Mouse (Mus musculus): ENCODE measurements at regions not wholly inside any gene's neighbourhood (a gene's known extent, or its start where the extent isn't known, plus 50 kb on each side); places are given as distances from the start of the nearest gene placed in this dataset.

DNA sequence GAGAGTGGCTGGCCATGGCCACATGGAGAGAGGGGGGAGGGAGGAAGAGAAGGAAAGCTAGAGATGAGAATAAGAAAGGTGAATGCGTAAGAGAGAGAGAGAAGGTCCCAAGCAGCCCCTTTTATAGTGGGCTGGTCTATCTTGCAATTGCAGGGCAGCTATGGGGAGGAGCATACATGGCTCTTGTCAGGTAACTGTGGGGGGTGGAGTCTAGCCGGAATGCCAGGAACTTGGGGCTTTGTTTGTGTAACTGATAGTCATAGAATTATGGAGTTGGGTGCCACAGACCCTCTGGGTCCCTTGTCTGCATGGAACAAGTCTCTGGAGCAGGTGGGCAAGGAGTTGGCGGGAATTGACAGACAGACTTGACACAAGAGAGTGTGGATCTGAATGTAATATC is 2151.8 kb downstream of the 4930444P10Rik start:
- DNase-seq (ENCODE audit: low spot score), result no peak

GRCm38 (mm10) chr1:13938344-13938743 is 2154.8 kb downstream of the 4930444P10Rik start:
- DNase-seq (ENCODE audit: low spot score), result no peak

GRCm38 (mm10) chr1:13935938-13936491 is 2157.1 kb downstream of the 4930444P10Rik start:
- DNase-seq (ENCODE audit: low spot score), result no peak

DNA sequence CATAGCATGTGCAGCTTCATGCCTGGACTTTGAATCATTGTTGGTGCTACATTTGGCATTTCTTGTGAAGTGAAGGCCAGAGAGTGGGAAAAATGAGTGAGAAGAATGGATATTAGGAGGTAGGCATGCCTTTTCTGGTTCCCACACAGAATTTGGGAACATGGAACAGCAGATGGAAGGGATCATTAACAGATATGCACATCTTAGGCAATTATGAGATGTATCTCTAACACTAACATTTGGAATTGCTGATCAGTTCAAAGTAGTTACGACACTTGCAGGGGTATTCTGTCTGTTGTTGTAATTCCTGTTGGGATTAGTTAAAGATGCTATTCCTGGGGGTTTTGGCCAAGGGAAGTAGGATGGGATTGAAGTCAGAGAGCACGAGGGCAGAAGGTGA is 2164.4 kb downstream of the 4930444P10Rik start:
- no peak for DNase-seq (ENCODE audit: low spot score)

GRCm38 (mm10) chr1:13927964-13928363 is 2165.2 kb downstream of the 4930444P10Rik start:
- DNase-seq (ENCODE audit: low spot score), result no peak

GRCm38 (mm10) chr1:13925994-13926393 is 2167.1 kb downstream of the 4930444P10Rik start:
- no peak for DNase-seq (ENCODE audit: low spot score)

- DNase-seq (ENCODE audit: low spot score), result peak; percentile 15
Measured at GRCm38 (mm10) chr1:13915216-13915615, 2177.9 kb downstream of the 4930444P10Rik start.

DNA sequence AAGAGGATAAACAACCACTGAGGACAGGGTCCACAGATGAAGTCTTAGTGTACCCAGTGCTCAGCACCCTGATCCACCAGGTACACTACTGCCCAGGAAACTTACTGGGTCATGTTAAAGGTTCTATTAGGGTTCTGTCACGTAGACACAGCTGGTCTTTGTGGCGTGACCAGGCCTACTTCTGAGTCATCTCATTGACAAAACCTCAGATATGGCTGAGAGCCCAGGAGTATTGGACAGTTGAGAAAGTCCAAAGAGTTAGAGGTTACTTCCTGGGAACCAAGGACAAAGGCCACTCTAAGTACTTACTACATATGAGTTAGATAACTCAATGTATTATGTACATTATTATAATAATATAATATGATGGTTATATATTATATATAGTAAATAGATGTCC is 2214.0 kb downstream of the 4930444P10Rik start:
- DNase-seq (ENCODE audit: low spot score), result no peak

- no peak for DNase-seq (ENCODE audit: low spot score)
Measured at GRCm38 (mm10) chr1:13873925-13874324, 2219.2 kb downstream of the 4930444P10Rik start.

- no peak for DNase-seq (ENCODE audit: low spot score)
Measured at GRCm38 (mm10) chr1:13872536-13872935, 2220.6 kb downstream of the 4930444P10Rik start.

GRCm38 (mm10) chr1:13870631-13871286 is 2222.4 kb downstream of the 4930444P10Rik start:
- DNase-seq (ENCODE audit: low spot score), result no peak

DNA sequence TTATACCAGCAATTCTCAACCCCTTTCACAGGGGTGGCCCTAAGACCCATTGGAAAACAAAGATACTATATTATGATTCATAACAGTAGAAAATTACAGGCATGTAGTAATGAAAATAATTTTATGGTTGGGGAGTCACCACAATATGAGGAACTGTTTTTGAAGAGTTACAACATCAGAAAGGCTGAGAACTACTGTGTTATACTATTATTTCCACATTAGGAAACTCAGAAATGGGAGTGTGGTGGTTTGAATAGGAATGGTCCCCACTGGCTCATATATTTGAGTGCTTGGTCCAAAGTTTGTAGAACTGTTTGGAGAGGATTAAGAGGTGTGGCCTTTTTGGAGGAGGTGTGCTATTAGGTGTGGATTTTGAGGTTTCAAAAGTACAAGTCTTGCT is 2227.4 kb downstream of the 4930444P10Rik start:
- DNase-seq (ENCODE audit: low spot score), result no peak

GRCm38 (mm10) chr1:13863712-13864111 is 2229.4 kb downstream of the 4930444P10Rik start:
- no peak for DNase-seq (ENCODE audit: low spot score)

GRCm38 (mm10) chr1:13861070-13861511 is 2232.0 kb downstream of the 4930444P10Rik start:
- peak; percentile 46 for DNase-seq (ENCODE audit: low spot score)

GRCm38 (mm10) chr1:13860469-13860868 is 2232.7 kb downstream of the 4930444P10Rik start:
- no peak for DNase-seq (ENCODE audit: low spot score)

DNA sequence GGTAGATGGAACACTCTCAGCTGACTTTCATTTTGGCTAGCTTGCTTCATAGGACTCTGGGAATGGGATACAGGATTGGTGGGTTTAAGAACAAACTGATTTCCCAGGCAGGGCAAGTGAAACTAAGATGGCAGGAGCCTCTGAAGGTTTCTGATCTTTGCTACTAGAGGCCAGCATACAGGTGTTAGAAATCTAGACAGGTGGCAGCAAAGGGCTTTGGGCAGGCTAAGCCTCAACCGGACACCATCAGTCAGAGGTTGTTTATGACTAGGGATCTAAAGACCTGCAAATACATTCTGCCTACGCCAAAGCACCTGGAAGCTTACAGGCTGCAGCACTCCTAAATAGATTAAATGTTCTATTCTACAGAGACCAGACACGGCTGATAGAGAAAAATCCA is 2233.4 kb downstream of the 4930444P10Rik start:
- peak; percentile 43 for DNase-seq (ENCODE audit: low spot score)

GRCm38 (mm10) chr1:13858371-13859018 is 2234.6 kb downstream of the 4930444P10Rik start:
- DNase-seq (ENCODE audit: low spot score), result no peak

DNA sequence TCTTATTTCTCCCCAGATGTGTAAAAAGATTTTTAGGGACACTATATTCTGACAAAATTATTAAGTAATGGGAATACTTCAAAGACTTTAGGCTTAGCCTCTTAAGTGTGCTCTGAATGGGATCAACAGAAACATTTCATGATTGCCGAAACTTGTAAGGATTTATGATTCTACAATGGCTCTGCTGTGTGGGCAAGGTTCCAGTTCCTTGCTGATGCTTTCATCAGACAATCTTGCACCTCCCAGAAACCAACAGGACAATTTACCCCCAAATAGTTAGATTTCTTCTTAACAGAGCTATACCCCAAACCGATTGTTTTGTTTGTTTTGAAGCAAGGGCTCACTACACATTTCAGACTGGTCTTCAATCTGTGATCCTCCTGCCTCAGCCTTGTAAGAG is 2236.1 kb downstream of the 4930444P10Rik start:
- peak; percentile 54 for DNase-seq (ENCODE audit: low spot score)

GRCm38 (mm10) chr1:13851144-13851543 is 2242.0 kb downstream of the 4930444P10Rik start:
- DNase-seq (ENCODE audit: low spot score), result no peak

- DNase-seq (ENCODE audit: low spot score), result no peak
Measured at GRCm38 (mm10) chr1:13849071-13849470, 2244.1 kb downstream of the 4930444P10Rik start.

DNA sequence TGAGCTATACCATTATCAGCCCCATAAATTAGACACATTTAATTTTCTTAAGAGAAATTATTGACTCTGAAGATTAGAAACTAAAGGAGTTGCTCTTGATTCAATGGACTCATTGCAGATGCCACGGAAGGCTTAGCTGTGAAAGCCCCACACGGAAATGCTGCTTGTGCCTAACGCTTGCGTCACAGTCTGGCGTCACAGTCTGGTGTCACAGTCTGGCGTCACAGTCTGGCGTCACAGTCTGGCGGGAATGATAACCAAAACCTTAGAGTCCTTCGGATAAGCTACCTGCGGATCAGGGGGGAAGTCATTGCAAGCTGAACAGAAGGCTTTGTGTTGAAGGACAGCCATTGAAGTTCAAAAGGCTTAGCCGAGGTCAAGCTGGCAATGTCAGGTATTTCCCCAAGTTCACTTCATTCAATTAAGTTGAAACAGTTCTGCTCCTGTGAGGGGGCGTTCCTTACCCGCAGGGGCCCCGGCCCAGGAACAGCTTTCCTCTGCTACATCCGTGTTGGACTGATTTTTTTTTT is 2246.7 kb downstream of the 4930444P10Rik start:
- DNase-seq (ENCODE audit: low spot score), result no peak

DNA sequence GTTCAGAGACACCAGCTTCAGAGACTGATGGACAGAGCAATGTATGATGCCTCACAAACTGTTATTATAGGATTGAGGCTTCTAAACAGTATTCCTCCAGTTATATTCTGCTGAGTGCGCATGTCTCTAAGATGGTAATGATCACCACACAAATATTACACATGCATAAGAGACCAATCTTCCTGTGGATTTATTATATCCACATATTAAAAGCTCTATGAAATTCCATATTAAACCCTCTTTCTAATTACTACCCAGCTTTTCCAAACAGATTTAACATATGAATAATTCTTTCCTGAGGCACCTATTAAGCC is 2252.9 kb downstream of the 4930444P10Rik start:
- no peak for DNase-seq (ENCODE audit: low spot score)

- DNase-seq (ENCODE audit: low spot score), result no peak
Measured at GRCm38 (mm10) chr1:13839619-13840308, 2253.4 kb downstream of the 4930444P10Rik start.
